Mouse (Mus musculus) embryonic facial prominence, embryonic 14.5 days (tissue): ENCODE data around the gene Zfp740. TPM values are rescaled to one million over a fixed set of nuclear protein-coding genes. Genes with fewer than 3 reads are reported as not detected.

Experiments
- ATAC-seq: fragments of 200-750 bp; cut with Nextera tagmentation; 2 replicates; pipeline ENCODE4 v1.8.0; 2017; ENCODE audit warnings: low read depth, moderate number of reproducible peaks, moderate TSS enrichment
- DNase-seq: peaks from one replicate; pipeline ENCODE4 v3.0.0-alpha.2; 2015; ENCODE audit warnings: low spot score
- H3K27ac ChIP-seq: fragments of 300-500 bp; sonication (generic); replicated peaks from 2 replicates; pipeline ENCODE4 v1.5.1; 2014; ENCODE audit warnings: low read depth, mild to moderate bottlenecking, low read length, moderate library complexity
- H3K27me3 ChIP-seq: fragments of 300-500 bp; sonication (generic); replicated peaks from 2 replicates; pipeline ENCODE4 v1.6.1; 2014; ENCODE audit warnings: low read length; ENCODE audit not compliant: control insufficient read depth, insufficient read depth
- H3K36me3 ChIP-seq: fragments of 300-500 bp; sonication (generic); 2 replicates; pipeline ENCODE4 v1.6.1; 2014; ENCODE audit warnings: low read length, mixed read lengths; ENCODE audit not compliant: control insufficient read depth, insufficient read depth
- H3K4me1 ChIP-seq: fragments of 300-500 bp; sonication (generic); 2 replicates; pipeline ENCODE4 v1.6.1; 2014; ENCODE audit warnings: antibody characterized with exemption, low read length; ENCODE audit not compliant: control insufficient read depth, insufficient read depth
- H3K4me2 ChIP-seq: fragments of 300-500 bp; sonication (generic); 2 replicates; pipeline ENCODE4 v1.6.1; 2014; ENCODE audit warnings: low read depth, mild to moderate bottlenecking, low read length, moderate library complexity, mixed read lengths
- H3K4me3 ChIP-seq: fragments of 300-500 bp; sonication (generic); 2 replicates; pipeline ENCODE4 v1.5.1; 2014; ENCODE audit warnings: low read depth, mild to moderate bottlenecking, low read length
- H3K9ac ChIP-seq: fragments of 300-500 bp; sonication (generic); 2 replicates; pipeline ENCODE4 v1.6.1; 2014; ENCODE audit warnings: low read depth, mild to moderate bottlenecking, low read length, moderate library complexity, mixed read lengths
- H3K9me3 ChIP-seq: fragments of 300-500 bp; sonication (generic); 2 replicates; pipeline ENCODE4 v1.6.1; 2016; ENCODE audit warnings: low read length; ENCODE audit not compliant: control insufficient read depth
- WGBS: fragments of 180-500 bp; shearing (Covaris S2); extraction: QIAGEN DNeasy Blood & Tissue Kit; methylation state at CpG from one replicate; pipeline ENCODE4 v1.1.7; 2014; 5-methylcytosine and 5-hydroxymethylcytosine counted together
- polyA plus RNA-seq: library from polyadenylated mRNA; unstranded; fragments of >200 nt; fragmentation: Nextera tagmentation; extraction: Ambion mirVana; gene quantifications from 2 replicates; pipeline ENCODE4 v1.2.1, GENCODE M21; 2014

The Zfp740 gene
- polyA plus RNA-seq, 1 experiment from 2014 or later, result 48.6 TPM

GRCm38 (mm10) chr15:102186239-102186638 is 16.8 kb upstream of the Zfp740 start:
- H3K9me3 ChIP-seq, result no peaks in the 10 kb centered on the region
- H3K9ac ChIP-seq, result no peak overlapping the region
- peaks cover 48% of the 10 kb centered on the region for H3K36me3 ChIP-seq
- H3K27me3 ChIP-seq, result no peaks in the 10 kb centered on the region
- H3K4me1 ChIP-seq, result no peaks in the 10 kb centered on the region
- DNase-seq (no peak), ATAC-seq (no peak)
- WGBS, result 78% methylated on average over 11 of the region's 11 CpGs
- H3K27ac ChIP-seq, result no peak overlapping the region
- H3K4me2 ChIP-seq, result no peak overlapping the region
- no peak overlapping the region for H3K4me3 ChIP-seq

DNA sequence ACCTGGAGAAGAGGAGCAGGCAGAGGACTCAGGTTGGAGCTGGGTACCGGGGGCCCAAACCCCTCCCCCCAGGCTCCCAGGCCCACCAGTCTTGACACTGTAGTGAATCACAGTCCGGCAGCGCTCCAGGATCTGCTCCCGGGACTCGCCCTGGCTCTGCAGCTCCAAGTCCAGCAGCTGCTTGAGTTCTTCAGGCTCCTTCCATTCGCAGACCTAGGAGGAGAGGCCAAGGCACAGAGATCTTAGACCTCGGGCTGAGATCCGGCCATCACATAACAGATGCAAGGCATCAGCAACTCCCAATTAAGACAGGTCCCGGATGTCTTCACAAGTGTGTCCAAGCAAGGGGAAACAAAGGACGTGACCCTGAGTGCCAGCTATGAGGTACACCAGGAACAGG is 15.0 kb upstream of the Zfp740 start:
- 89% methylated on average over 7 of the region's 10 CpGs for WGBS
- peaks cover 4% of the 10 kb centered on the region; the same call in 1 of the 2 replicates for H3K4me1 ChIP-seq
- no peak for DNase-seq

DNA sequence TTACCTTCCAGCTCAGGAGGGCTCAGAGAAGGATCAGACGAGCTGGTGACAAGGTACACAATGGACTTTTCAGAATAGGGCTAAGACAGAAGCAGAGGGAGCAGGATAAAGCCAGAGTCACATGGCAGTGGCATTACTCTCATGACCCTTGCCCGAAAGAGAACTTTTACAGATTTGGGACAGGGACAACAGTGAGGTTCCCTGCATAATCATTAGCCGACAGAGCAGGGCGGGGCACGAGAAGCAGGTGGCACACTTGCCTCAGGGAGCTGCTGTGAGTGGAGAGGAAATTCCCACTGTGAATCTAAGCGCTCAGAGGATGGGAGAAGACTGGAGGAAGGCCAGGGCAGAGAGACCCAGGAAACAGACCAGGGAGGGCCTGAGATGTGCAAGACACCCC is 14.2 kb upstream of the Zfp740 start:
- ATAC-seq, result no peak
- Histone ChIP-seq H3K36me3 (peaks cover 36% of the 10 kb centered on the region), H3K27me3 (no peaks in the 10 kb centered on the region), H3K4me1 (peaks cover 5% of the 10 kb centered on the region; the same call in 1 of the 2 replicates), H3K9me3 (no peaks in the 10 kb centered on the region), H3K4me3 (no peak overlapping the region), H3K9ac (no peak overlapping the region), H3K27ac (no peak overlapping the region), H3K4me2 (no peak overlapping the region)
- DNase-seq, result no peak
- 54% methylated on average over 6 of the region's 6 CpGs for WGBS

More for the DNA sequence above, 15.0 kb upstream of the Zfp740 start:
- Histone ChIP-seq H3K9ac (no peak overlapping the region), H3K27ac (no peak overlapping the region), H3K27me3 (no peaks in the 10 kb centered on the region), H3K36me3 (peaks cover 42% of the 10 kb centered on the region), H3K4me3 (no peak overlapping the region), H3K9me3 (no peaks in the 10 kb centered on the region), H3K4me2 (no peak overlapping the region)
- no peak for ATAC-seq

DNA sequence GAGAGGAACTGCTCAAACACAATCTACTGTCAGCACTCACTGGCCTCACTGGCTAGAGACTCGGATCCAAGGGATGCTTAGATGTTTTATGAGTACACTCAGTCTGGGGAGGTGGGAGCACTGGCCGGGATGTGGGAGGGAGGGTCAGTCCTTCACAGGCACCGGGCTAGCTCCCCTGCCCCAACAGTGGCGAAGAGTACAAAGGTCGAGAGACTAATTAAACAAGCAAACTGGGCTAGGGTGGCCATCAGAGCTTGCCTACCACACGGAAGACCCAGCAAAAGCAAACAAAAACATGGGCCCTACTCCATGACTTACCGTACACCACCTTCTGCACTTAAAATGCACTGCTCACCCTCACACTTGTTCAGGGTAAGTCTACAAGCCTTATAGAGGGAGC is 11.3 kb upstream of the Zfp740 start:
- Histone ChIP-seq H3K36me3 (peaks cover 13% of the 10 kb centered on the region), H3K9ac (no peak overlapping the region), H3K9me3 (no peaks in the 10 kb centered on the region), H3K27ac (no peak overlapping the region), H3K4me1 (peaks cover 5% of the 10 kb centered on the region; the same call in 1 of the 2 replicates), H3K4me2 (no peak overlapping the region), H3K4me3 (no peak overlapping the region), H3K27me3 (no peaks in the 10 kb centered on the region)
- no peak for DNase-seq
- WGBS, result 60% methylated on average over 7 of the region's 7 CpGs
- no peak for ATAC-seq

DNA sequence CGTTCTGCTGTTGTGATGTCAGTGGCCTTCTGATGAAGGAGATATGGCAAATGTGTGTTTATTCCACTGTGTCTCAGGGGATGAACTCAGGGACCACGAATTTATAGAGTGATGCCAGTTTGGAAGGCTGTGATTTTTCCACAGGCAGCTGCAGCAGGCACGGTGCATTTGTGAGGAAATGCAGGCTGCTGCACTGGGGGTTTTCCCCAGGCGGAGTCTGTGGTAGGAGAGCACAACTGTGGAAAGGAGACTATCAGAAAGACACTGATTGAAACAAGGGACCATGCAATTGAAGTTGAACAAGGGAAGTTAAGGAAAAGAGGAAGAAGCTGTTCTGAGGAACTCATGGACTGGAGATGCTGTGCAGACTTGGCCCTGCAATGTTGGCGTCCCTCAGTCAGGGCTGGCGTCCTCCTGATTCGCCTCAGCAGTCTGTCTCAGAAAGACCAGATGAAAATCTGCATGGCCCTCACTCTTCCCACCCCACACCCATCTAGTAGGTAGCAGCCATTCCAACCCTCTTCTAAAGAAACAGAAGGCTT is 10.7 kb upstream of the Zfp740 start:
- H3K9me3 ChIP-seq, result no peaks in the 10 kb centered on the region
- DNase-seq (no peak), ATAC-seq (no peak)
- 69% methylated on average over 7 of the region's 7 CpGs for WGBS
- no peak overlapping the region for H3K4me3 ChIP-seq
- H3K27ac ChIP-seq, result no peak overlapping the region
- peaks cover 5% of the 10 kb centered on the region; the same call in 1 of the 2 replicates for H3K4me1 ChIP-seq
- no peak overlapping the region for H3K9ac ChIP-seq
- H3K27me3 ChIP-seq, result no peaks in the 10 kb centered on the region
- peaks cover 7% of the 10 kb centered on the region for H3K36me3 ChIP-seq
- no peak overlapping the region for H3K4me2 ChIP-seq

- Histone ChIP-seq H3K27ac (no peak overlapping the region), H3K27me3 (no peaks in the 10 kb centered on the region), H3K36me3 (peaks cover 2% of the 10 kb centered on the region; the same call in 1 of the 2 replicates), H3K4me1 (peaks cover 5% of the 10 kb centered on the region; the same call in 1 of the 2 replicates), H3K4me2 (no peak overlapping the region), H3K9me3 (no peaks in the 10 kb centered on the region), H3K4me3 (no peak overlapping the region), H3K9ac (no peak overlapping the region)
- no peak for DNase-seq
- WGBS, result 45% methylated on average over 5 of the region's 5 CpGs
- ATAC-seq, result no peak
Measured at GRCm38 (mm10) chr15:102192820-102193386, 10.1 kb upstream of the Zfp740 start.

- Histone ChIP-seq H3K4me3 (no peak overlapping the region), H3K9me3 (no peaks in the 10 kb centered on the region), H3K4me1 (peaks cover 5% of the 10 kb centered on the region; the same call in 1 of the 2 replicates), H3K36me3 (0 out of 2 replicates have a peak, but pooled peaks cover 5% of the 10 kb centered on the region), H3K27me3 (no peaks in the 10 kb centered on the region), H3K27ac (no peak overlapping the region), H3K4me2 (no peak overlapping the region), H3K9ac (no peak overlapping the region)
- WGBS, result 71% methylated on average over 4 of the region's 4 CpGs
- DNase-seq, result no peak
- ATAC-seq, result no peak
Measured at GRCm38 (mm10) chr15:102193652-102194051, 9.4 kb upstream of the Zfp740 start.

GRCm38 (mm10) chr15:102194439-102194838 is 8.6 kb upstream of the Zfp740 start:
- 85% methylated on average over 4 of the region's 4 CpGs for WGBS
- no peak overlapping the region for H3K4me3 ChIP-seq
- no peak overlapping the region for H3K27ac ChIP-seq
- H3K4me2 ChIP-seq, result no peak overlapping the region
- peaks cover 5% of the 10 kb centered on the region; the same call in 1 of the 2 replicates for H3K4me1 ChIP-seq
- H3K9me3 ChIP-seq, result no peaks in the 10 kb centered on the region
- H3K36me3 ChIP-seq, result peaks cover 12% of the 10 kb centered on the region; the same call in 1 of the 2 replicates
- ATAC-seq (no peak), DNase-seq (no peak)
- no peaks in the 10 kb centered on the region for H3K27me3 ChIP-seq
- no peak overlapping the region for H3K9ac ChIP-seq

DNA sequence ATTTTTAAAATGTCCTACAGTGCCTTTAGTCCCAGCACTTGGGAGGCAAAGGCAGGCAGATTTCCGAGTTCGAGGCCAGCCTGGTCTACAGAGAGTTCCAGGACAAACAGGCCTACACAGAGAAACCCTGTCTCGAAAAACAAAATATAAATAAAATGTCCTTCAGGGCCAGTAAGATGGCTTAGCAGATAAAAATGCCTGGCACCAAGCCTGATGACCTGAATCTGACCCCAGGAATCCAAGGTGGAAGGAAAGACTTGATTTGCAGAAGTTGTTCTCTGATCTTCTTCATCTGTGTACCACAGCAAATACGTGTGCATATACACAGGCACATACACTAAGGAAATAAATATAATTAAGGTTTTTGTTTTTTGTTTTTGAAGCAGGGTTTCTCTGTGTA is 7.7 kb upstream of the Zfp740 start:
- no peaks in the 10 kb centered on the region for H3K9me3 ChIP-seq
- no peak for ATAC-seq

More for the DNA sequence above, 7.7 kb upstream of the Zfp740 start:
- Histone ChIP-seq H3K4me2 (no peak overlapping the region), H3K36me3 (peaks cover 15% of the 10 kb centered on the region; the same call in 1 of the 2 replicates), H3K9ac (no peak overlapping the region), H3K27ac (no peak overlapping the region), H3K27me3 (no peaks in the 10 kb centered on the region), H3K4me3 (no peak overlapping the region), H3K4me1 (peaks cover 5% of the 10 kb centered on the region; the same call in 1 of the 2 replicates)
- no peak for DNase-seq
- WGBS, result 77% methylated on average over 4 of the region's 4 CpGs
